Mouse (Mus musculus) c-Kit-positive CD71-negative TER-119-negative erythroid progenitor cells, embryonic 14.5 days (primary cell): ENCODE results near the gene Alk.

ENCODE experiments used
- DNase-seq: peaks from one replicate; pipeline ENCODE4 v3.0.0-alpha.2; 2013; ENCODE audit warnings: low read depth

The Alk gene

GRCm38 (mm10) chr17:72401349-72401748 is 203.1 kb downstream of the Alk start:
- DNase-seq, result no peak

- DNase-seq, result no peak
These were observed 204.9 kb downstream of the Alk start for GRCm38 (mm10) chr17:72399331-72400059.

- DNase-seq, result no peak
These were observed 208.5 kb downstream of the Alk start for GRCm38 (mm10) chr17:72395956-72396355.

GRCm38 (mm10) chr17:72368991-72369390 is 235.4 kb downstream of the Alk start:
- DNase-seq, result no peak

GRCm38 (mm10) chr17:72362811-72363496 is 241.5 kb downstream of the Alk start:
- DNase-seq, result no peak

- no peak for DNase-seq
These were observed 242.5 kb downstream of the Alk start for GRCm38 (mm10) chr17:72361961-72362360.

GRCm38 (mm10) chr17:72356759-72357302 is 247.6 kb downstream of the Alk start:
- DNase-seq, result no peak

- DNase-seq, result no peak
These were observed 265.0 kb downstream of the Alk start for GRCm38 (mm10) chr17:72339437-72339836.

GRCm38 (mm10) chr17:72332909-72333308 is 271.5 kb downstream of the Alk start:
- no peak for DNase-seq

GRCm38 (mm10) chr17:72325941-72326340 is 278.5 kb downstream of the Alk start:
- no peak for DNase-seq

GRCm38 (mm10) chr17:72319576-72319975 is 284.9 kb downstream of the Alk start:
- no peak for DNase-seq

GRCm38 (mm10) chr17:72299651-72300050 is 304.8 kb downstream of the Alk start:
- no peak for DNase-seq

- DNase-seq, result no peak
These were observed 308.1 kb downstream of the Alk start for GRCm38 (mm10) chr17:72296349-72296748.

- no peak for DNase-seq
These were observed 311.2 kb downstream of the Alk start for GRCm38 (mm10) chr17:72293267-72293580.

- DNase-seq, result no peak
These were observed 311.8 kb downstream of the Alk start for GRCm38 (mm10) chr17:72292444-72293266.

GRCm38 (mm10) chr17:72285961-72286360 is 318.5 kb downstream of the Alk start:
- no peak for DNase-seq

GRCm38 (mm10) chr17:72278296-72278695 is 326.1 kb downstream of the Alk start:
- DNase-seq, result no peak

- DNase-seq, result no peak
These were observed 327.6 kb downstream of the Alk start for GRCm38 (mm10) chr17:72276778-72277177.

GRCm38 (mm10) chr17:72275391-72275904 is 329.0 kb downstream of the Alk start:
- no peak for DNase-seq

- DNase-seq, result no peak
These were observed 330.2 kb downstream of the Alk start for GRCm38 (mm10) chr17:72274205-72274604.

GRCm38 (mm10) chr17:72271640-72272039 is 332.8 kb downstream of the Alk start:
- no peak for DNase-seq

- no peak for DNase-seq
These were observed 335.9 kb downstream of the Alk start for GRCm38 (mm10) chr17:72268529-72268928.
